Mouse (Mus musculus): ENCODE measurements around the gene Pde5a.

DNA sequence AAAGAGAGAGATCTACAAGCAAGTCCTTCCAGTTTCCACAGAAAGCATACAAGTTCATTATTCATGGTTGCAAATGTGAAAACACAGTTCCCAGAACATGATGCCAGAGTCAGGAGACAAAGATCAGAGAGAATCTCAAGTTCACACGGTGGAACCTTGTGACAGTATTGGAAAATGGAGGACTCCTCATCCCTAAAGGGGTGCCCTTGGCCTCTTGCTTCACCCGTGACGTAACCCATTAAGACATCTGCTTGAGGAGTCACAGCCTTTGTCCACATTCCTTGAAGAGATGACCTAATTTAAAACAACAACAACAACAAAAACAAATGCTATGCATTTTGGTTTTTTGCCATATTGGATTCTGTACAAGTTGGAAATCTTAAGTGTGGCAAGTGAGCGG, 136.3 kb downstream of the Pde5a start:
- TF ChIP-seq CTCF (conservative IDR thresholded peaks at IDR 0.05; ENCODE audit: insufficient read depth, insufficient read length, low read depth, low read length) (no peak), POLR2A (IDR thresholded peaks at IDR 0.05; ENCODE audit: low read depth, low read length) (no peak)
